Mouse (Mus musculus) cerebellum, adult 11-12 months (tissue): ENCODE data around the gene Hist1h2ad.
"Not testable (repeated sequence)": the region's sequence is repeated elsewhere in the genome, so short reads cannot be mapped to it uniquely, and the experiment has no call there.

ENCODE experiments used
- DNase-seq: peaks from one replicate; pipeline ENCODE4 v3.0.0; 2022

Gene Hist1h2ad

DNA sequence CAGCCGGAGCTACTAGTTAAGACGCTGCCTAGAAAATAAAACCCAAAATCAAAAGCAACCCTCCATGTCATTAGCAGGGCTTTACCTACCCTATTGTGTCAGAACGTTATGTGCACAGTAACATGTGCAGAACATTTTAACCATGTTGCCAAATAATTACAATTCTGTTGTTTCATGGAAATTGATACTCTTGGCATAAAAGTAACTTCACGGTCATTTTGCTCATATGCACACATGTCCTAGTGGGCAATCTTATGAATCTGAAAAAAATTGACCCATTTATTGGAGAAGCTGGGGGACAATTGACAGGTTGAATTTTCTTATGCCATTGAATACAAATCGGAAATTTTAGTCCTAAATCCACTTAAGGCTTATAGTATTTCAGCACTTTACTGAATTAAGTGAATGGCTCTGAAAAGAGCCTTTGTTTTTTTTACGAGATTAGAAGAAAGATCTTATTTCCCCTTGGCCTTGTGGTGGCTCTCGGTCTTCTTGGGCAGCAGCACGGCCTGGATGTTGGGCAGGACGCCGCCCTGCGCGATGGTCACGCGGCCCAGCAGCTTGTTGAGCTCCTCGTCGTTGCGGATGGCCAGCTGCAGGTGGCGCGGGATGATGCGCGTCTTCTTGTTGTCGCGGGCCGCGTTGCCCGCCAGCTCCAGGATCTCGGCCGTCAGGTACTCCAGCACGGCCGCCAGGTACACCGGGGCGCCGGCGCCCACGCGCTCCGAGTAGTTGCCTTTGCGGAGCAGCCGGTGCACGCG is 3.7 kb upstream of the Hist1h2ad start:
- not testable (repeated sequence) for DNase-seq

DNA sequence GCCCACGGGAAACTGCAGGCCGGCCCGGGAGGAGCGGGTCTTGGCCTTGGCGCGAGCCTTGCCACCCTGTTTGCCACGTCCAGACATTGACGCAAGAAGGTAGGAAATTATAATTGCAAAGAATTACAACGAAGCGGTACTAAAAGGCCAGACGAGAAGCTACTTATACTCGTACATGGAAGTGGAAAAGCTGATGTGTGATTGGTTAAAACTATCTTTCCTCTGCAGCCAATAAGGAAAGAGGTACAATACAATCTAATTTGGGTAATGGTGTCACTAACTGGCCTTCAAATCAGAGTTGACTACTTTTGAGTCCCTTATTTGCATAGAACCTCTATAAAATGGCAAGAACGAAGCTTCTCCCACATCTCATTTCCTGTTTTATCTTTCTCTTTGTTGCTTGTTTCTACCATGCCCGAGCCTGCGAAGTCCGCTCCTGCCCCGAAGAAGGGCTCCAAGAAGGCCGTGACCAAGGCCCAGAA is 3.1 kb upstream of the Hist1h2ad start, which contains the start of the genes Hist1h2ae and Hist1h2bg:
Gene Hist1h2ae, minus strand, starts transcription at position 199 of the 482 bp plus-strand sequence.
Gene Hist1h2bg, plus strand, starts transcription at position 375 of the 482 bp plus-strand sequence.
- DNase-seq = peak; percentile 60

DNA sequence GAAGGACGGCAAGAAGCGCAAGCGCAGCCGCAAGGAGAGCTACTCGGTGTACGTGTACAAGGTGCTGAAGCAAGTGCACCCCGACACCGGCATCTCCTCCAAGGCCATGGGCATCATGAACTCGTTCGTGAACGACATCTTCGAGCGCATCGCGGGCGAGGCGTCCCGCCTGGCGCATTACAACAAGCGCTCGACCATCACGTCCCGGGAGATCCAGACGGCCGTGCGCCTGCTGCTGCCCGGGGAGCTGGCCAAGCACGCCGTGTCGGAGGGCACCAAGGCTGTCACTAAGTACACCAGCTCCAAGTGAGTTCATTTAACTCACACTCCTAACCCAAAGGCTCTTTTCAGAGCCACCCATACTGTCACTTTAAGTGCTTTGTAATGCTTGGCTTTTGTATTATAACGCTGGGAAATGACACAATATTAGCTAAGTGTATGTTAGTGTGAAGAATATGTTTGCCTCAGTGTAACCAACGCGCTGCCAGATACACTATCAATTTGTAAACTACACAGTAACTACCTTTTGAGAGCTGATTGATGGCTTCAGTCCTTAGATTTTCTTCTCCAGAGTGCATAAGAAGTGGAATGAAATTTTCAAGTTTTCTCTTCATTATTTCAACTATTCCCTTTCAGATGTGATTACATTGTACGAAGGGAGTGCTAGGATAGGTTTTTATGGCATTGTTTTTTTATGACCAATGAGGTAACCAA is 2.5 kb upstream of the Hist1h2ad start:
- not testable (repeated sequence) for DNase-seq

DNA sequence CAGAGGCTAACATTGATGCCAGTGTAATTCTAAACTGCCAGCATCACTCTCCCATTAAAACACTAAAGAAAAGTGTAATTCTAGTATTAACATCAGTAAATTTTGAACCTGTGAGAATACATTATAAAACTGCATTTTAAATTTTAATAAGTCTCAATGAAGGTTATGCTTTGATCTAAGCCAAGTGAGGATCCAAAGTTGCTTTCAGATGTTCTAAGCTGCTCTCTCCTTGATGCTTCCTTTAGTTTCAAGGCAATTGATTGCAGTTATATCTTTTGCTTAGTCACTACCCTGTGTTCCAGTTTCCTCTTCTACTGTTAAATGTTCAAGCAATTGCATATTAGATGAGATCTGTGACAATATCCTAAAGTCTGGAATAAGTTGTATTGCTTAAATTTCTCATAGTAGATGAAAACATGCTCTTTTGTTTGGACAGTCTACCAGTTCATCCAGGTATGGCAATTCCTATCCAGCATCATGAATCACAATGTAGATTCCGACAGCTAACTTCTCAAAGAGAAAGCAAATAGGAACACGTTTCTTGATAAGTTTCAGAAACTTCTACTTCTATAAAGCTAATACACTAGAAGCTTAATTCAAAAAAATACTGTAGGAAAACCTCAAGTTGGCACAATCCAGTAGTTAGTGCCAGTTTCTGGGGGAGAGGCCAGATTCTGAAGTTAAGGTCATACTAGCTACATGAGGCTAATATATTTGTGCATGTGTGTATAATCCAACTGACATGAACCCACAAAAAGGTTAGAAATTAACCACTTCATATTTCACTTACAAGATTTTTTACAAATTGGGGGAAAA is 1.8 kb upstream of the Hist1h2ad start:
- DNase-seq = no peak

DNA sequence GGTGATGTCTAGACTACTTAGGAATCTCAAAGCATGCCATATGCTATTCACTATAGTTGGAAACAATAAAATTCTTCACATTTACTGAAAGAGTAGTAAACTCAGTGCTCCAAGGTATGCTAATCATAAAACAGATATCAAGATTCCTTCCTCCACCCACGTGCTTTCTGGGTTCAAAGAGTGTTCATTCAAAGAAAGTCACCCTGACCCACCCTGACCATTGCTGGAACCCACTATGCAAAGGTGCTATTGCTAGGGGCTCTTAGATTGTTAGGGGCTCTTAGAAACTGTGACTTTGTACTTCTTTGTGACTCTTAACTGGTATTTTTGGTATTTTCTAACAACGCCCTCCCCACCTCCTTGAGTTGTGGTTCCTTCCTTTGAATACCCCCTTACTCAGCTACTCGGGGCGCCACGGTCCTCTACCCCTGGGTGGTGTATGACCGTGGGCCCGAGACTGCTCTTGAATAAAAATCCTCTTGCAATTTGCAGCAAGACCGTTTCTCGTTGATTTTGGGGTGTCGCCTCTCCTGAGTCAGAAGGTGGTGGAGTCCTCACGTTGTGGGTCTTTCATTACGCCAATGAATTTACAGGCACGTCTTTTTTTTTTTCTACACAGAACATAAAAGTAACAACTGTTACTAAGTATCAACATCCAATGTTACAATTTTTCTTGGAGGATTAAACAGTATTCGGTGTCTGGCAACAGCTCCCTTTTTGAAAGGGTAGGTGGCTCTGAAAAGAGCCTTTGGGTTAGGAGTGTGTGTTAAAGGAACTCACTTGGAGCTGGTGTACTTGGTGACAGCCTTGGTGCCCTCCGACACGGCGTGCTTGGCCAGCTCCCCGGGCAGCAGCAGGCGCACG is 915 bp upstream of the Hist1h2ad start:
- DNase-seq = not testable (repeated sequence)

DNA sequence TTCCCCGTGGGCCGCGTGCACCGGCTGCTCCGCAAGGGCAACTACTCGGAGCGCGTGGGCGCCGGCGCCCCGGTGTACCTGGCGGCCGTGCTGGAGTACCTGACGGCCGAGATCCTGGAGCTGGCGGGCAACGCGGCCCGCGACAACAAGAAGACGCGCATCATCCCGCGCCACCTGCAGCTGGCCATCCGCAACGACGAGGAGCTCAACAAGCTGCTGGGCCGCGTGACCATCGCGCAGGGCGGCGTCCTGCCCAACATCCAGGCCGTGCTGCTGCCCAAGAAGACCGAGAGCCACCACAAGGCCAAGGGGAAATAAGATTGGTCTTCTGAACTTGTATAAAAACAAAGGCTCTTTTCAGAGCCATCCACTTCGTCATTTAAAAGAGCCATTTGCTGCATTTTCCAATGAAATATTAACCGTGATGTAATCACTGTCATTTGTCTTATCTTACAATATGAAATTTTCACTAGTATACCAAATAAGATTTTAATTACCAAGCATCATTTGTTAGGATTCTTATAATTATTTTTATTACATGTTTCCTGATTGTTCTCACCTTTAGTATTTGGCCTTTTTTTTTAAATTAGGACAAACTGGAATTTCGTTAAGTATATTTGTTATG is 477 bp downstream of the Hist1h2ad start:
- not testable (repeated sequence) for DNase-seq

DNA sequence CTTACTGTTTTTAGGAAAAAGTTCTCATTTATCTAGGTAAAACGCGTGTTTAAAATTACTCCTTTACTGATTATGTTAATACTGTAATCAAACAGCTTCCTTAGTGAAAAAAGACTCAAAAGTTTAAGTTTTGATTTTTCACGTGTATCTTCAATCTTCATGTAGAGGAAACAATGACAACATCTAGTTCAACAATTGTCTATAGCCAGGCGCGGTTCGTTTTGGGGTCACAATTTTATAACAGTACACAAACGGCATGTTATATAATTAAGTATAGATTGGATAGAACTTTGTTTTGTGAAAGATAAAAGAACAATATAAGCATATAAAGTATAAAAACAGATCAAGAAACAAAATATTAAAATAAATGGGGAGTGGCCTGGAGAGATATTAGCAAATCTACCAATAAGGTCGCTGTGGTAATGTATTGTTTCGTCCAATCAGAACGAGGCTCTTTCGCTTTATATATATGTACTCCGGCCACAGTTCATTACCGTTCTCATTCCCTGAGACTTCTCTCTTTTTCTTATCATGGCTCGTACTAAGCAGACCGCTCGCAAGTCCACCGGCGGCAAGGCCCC is 1.2 kb downstream of the Hist1h2ad start, which contains the start of gene Hist1h3d:
Gene Hist1h3d, plus strand, starts transcription at position 493 of the 581 bp plus-strand sequence.
- DNase-seq = no peak

DNA sequence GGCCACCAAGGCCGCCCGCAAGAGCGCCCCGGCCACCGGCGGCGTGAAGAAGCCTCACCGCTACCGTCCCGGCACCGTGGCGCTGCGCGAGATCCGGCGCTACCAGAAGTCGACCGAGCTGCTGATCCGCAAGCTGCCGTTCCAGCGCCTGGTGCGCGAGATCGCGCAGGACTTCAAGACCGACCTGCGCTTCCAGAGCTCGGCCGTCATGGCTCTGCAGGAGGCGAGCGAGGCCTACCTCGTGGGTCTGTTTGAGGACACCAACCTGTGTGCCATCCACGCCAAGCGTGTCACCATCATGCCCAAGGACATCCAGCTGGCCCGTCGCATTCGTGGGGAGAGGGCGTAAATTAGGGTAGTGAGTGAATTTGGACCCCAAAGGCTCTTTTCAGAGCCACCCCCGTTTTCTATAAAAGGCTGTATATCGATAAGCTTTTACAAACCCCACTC is 1.7 kb downstream of the Hist1h2ad start:
- not testable (repeated sequence) for DNase-seq

DNA sequence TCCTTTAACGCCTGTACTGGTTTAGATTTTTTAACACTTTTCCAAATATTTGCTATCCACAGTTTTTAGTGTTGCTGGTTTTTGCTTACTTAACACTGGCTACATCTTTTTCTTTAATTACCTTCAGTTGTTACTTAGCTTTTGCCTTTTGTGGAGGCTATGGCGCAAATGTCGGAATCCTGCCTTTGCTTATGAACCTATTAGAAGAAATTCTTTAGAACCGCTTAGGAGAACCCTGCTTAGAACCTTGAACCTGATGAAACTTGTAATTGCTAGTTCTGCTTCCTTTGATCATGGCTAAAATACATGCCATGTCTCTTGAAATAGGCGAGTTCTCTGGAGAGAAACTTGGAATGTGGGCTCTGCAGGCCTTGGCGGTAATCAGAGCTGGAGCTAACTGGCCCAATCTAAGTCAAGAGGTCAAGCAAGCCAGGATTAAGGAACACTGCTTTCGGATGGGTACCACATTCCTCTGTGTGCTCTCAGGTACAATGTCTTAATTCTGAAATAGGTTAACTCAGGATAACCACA is 2.2 kb downstream of the Hist1h2ad start:
- DNase-seq = no peak

DNA sequence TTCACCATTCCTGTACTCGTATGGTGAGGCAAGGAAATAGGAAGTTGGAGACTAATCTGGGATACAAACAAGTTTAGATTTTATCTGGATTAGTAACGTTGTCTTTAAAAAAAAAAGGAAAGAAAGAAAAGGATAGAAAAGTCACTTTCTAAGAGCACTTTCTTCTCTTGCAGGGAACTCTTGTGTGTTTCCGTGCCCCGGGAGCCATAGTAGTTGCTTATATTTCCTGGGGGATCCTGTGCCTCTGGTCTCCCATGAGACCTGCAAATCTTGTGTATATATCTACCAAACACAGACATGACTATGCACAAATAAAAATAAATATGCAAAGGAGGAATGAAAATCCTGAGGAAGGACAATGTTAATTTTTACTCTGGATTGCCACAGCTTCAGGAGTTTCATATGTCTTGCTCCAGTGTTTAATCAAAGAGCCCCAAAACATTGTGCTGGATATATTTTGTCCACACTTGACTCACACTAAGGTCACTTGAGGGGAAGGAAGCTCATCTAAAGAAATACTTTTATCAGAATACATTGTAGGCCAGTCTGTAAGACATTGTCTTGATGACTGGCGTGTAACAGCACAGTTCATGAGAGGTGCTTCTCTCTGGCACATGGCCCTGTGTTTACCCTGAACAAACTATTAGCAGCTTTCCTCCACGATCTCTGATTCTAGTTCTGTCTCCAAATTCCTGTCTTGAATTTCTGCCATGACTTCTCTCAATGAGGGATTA is 2.9 kb downstream of the Hist1h2ad start:
- DNase-seq = no peak

DNA sequence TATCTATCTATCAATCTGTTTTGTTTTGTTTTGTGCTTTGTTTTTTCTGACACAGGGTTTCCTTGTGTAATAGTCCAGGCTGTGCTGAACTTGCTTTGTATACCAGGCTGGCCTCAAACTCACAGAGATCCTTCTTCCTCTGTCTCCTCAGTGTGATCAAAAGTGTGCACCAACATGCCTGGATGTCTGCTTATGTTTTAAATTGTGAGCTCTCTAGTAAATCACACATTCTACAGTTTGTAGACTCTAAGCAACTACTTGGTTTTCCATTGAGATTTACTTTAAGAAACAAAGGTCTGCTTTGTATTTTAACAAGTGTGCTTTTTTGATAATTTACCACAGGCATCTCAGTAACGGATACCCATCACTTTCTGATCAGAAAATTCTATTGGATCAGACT is 3.7 kb downstream of the Hist1h2ad start:
- no peak for DNase-seq

DNA sequence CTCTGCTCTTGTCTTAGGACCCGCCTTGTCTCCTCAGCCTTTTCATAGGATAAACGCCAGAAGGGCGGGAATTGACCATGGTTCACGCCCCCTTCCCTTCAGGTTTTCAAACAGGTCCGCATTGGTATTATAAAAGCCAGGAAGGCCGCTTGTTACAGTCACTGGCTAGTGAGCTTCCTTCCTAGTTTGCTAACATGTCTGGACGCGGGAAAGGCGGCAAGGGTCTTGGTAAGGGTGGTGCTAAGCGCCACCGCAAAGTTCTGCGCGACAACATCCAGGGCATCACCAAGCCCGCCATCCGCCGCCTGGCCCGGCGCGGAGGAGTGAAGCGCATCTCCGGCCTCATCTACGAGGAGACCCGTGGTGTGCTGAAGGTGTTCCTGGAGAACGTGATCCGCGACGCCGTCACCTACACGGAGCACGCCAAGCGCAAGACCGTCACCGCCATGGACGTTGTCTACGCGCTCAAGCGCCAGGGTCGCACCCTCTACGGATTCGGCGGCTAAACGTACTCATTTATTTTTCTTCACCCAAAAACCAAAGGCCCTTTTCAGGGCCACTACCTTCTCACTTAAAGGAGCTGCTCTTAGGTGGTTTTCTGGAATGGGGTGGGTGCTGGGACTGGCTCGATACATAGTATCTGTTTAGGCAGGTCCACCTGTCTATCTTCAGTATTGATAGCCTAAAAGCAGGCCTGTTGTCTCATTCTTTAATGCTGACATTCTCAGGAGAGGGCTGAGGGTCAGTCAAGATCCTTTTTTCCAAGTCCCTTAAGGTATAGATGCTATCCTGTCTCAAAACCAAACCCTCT is 7.4 kb downstream of the Hist1h2ad start, which contains the start of gene Hist1h4d:
Gene Hist1h4d, plus strand, starts transcription at position 191 of the 811 bp plus-strand sequence.
- peak; percentile 96 for DNase-seq

DNA sequence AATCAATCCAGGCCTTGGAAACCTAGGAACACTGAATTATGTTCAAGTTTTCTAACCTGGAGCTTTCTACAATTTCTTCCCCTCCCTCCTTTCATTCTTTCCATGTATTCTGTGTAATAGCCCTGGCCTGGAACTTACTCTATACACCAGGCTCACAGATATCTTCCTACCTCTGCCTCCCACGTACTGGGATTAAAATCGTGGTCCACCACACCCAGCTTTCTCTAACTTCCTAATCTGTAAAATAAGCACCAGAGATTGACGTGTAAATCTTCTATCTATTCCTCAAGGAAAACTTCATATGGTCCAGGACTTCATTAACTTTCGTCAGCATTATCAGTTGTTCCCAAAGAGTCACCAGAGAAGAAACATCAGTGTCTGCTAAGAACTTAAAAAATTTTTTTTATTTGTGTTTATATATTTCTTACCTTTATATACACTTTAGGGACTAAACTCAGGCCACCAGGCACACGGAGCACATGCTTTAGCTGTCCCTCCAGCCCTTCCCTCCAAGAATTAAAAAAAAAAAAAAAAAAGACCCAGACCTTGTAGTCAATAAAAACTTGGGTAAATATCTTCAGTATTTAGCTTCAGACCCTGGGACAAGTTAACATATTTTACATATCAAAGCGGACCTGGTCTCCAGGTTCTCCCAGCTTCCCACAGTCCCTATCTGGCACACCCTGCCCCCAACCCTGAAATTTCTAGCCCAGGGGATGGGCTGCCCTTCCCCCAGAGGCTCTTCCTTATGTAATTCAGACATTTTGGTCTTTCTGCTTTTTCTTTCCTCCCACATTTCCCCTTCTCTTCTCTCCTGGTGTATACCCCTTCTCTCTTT is 8.3 kb downstream of the Hist1h2ad start:
- no peak for DNase-seq

DNA sequence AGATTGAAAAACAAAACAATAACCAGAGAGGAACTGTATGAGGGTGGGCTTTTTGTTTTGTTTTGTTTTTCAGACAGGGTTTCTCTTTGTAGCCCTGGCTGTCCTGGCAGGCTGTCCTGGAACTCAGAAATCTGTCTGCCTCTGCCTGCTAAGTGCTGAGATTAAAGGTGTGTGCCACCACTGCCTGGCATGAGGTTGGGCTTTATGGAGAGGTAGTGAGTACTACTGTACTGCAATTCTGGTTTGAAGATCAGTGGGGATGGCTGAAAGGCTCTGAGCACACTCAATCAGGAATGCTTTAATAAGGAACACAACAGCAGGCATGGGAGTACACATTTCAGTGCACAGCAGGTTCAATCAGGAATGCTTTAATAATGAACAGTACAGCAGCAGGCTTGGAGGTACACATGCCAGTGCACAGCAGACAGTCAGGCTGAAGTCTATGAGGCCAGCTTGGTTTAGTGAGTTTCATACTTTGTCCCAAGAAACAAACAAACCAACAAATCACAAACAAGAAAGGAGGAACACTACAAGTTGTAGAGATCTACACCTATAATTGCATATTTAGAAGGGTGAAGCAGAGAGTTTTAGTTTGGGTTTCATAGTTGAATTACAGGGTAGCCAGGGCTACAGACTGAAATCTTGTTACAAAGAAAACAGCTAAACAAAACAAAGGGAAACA is 9.3 kb downstream of the Hist1h2ad start:
- DNase-seq = no peak

DNA sequence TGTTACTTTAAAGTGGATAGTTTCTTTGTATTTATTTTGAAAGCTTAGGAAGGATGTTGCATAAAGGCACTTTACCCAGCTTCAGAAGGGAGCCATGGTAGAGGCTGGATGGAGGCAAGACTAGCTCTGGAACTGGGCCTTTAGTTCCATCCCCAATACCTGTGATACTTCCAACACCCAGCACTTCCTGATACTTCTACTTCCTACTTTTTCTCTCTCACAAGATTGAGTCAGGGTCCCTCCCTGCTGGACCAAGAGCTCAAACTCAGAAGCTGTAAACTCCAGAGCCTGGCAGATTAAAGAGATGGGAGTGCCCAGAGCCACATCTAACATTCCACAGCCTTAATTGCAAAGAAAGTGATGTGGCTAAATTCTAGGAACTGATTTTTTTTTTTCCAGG is 10.2 kb downstream of the Hist1h2ad start:
- no peak for DNase-seq

DNA sequence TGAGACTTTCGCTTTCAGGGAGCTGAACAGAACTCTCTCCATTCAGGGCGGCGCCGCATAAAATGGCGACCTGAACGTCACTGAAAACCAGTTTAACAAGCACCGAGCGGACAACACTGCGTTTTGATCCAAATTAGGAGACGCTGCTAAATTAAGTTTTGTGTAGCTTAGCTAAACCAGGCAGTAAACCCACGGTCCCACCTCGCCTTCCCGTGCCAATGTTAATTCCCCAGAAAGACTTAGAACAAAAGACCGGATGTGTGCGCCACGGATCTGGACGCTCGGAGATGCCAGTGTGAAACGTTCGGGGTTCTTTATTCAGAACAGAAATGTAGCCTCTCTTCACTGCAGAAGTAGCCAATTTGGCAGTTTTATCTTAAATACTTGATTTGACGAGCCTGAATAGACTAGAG is 10.9 kb downstream of the Hist1h2ad start:
- DNase-seq = no peak

DNA sequence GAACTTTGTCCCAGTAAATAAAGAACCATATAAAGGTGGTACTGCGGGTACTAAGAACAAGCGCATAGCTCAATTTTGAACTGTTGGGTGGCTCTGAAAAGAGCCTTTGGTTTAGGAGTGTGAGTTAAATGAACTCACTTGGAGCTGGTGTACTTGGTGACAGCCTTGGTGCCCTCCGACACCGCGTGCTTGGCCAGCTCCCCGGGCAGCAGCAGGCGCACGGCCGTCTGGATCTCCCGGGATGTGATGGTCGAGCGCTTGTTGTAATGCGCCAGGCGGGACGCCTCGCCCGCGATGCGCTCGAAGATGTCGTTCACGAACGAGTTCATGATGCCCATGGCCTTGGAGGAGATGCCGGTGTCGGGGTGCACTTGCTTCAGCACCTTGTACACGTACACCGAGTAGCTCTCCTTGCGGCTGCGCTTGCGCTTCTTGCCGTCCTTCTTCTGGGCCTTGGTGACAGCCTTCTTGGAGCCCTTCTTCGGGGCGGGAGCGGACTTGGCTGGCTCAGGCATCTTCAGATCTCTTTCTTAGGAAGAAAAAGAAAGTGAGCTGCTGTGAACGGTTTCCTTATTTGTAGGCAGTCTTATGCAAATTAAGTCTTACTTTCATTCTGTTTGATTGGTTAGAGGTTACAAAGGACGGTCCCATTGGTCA is 11.4 kb downstream of the Hist1h2ad start:
- peak; percentile 68 for DNase-seq
